Mouse (Mus musculus) spleen, embryonic (tissue): ENCODE results near the gene AI464131.

Source experiments
- CTCF ChIA-PET: fragments of 350-600 bp; sonication (Branson Sonifier 250); formaldehyde crosslinking; loops from one replicate; lab custom pipeline; 2022; lab: Charles Lee

The AI464131 gene

GRCm38 (mm10) chr4:41505131-41505551, 2.3 kb upstream of the AI464131 start:
- CTCF ChIA-PET = no interaction called here

DNA sequence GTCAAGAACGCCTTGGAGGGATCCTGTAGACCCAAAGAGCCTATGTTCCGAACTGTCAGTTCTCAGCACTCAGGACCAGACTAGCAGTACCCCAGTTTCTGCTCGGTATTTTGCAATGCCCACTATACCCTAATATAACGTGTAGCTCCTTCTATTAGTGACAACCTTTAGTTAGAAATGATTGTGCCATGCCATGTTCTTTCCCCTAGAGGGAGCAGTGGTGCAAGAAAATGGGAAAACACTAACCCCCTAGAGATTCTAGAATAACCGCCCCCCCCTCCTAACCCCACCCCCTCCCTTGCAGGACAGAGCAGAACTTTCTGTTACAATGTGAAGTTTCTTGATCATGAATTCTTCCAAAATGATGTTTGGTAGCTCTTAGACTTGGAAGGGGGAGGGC, 1.4 kb upstream of the AI464131 start:
- CTCF ChIA-PET = interaction anchor here (0.7 kb wide), 1 partner anchor 13 kb away, joined by 4 read pairs; no protein-coding TSS in a partner anchor

GRCm38 (mm10) chr4:41502171-41502940, 520 bp downstream of the AI464131 start:
- CTCF ChIA-PET = no interaction called here

GRCm38 (mm10) chr4:41500787-41501186, 2.1 kb downstream of the AI464131 start:
- CTCF ChIA-PET = no interaction called here

DNA sequence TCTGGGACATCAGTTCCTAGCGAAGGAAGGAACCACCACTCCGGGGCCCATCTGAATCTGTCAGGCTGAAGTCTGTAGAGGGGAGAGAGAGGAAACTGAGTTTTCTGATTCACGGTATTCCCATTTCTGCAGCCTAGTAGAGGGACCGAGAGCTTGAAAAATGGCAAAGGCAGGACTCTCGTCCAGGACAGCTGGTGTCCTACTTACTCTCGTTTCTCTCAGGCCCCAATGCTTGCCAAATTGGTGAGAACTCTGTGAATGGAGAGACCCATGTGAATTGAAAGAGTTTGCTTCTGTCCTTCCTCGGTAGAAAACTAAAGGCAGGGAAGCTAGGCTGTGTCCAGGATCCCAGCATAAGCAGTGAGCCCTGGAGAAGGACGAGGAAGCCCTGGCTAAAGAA, 3.3 kb downstream of the AI464131 start:
- CTCF ChIA-PET = no interaction called here

DNA sequence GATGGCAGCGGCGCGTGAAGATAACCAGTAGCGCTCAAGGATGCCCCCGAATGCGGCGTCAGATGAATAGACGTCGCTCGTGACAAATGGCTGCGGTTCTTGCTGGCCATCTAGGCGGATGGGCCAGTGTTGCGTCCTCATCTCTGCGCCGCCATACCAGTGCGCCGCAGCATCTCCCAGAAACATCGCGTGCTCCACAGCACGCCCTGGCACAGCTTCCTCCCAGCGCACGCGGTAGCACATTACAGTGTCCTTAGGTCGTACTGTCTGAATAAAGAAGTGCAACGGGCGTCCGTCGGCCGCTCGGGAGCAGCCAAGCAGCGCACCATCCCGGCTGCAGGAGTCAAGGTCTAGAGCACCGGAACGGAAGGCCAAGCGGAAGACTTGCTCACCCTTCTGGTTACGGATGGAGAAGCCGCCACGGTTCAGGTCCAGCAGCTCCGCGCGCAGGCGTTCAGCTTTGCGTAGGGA, 3.9 kb downstream of the AI464131 start:
- CTCF ChIA-PET = no interaction called here

- CTCF ChIA-PET = no interaction called here
Observed at GRCm38 (mm10) chr4:41497995-41498845, 4.7 kb downstream of the AI464131 start.

DNA sequence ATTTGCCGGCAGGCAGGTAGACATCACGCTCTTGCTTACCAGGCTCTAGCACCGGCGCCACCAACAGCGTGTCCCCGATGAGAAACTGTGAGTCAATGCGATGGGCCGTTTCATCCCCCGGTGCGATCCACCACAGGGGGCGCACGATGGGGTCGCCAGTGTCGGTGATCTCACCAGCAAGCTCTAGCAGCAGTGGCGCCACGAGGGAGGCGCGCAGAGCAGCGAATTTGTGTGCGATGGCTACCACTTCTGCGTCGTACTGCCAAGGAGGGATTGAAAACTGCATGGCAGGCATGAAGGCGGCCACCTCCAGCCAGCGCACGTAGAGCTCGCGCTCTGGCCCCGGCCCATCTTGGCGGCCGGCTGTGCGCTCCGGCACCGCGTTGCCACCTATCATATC, 5.3 kb downstream of the AI464131 start:
- CTCF ChIA-PET = no interaction called here

DNA sequence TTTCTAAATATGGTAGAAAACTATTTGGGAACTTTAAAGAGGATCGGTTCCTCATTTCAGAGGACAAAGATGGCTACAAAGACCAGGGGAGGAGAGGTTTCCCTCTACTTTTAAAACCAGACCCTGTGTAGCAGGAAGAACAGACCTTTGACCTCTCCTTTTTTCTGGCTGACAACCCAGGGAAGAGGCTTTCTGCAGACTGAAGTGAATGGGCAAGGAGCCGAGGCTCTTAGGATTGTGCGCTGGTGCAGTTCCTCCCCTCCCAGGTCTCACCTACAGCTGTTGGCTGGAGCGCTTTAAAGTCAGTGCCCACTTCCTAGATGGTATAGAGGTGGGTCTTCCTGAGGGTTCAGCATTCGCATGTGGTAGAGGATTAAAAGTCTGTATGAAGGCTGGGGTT, 5.8 kb downstream of the AI464131 start:
- CTCF ChIA-PET = no interaction called here

- CTCF ChIA-PET = no interaction called here
Observed at GRCm38 (mm10) chr4:41495850-41496249, 7.0 kb downstream of the AI464131 start.

DNA sequence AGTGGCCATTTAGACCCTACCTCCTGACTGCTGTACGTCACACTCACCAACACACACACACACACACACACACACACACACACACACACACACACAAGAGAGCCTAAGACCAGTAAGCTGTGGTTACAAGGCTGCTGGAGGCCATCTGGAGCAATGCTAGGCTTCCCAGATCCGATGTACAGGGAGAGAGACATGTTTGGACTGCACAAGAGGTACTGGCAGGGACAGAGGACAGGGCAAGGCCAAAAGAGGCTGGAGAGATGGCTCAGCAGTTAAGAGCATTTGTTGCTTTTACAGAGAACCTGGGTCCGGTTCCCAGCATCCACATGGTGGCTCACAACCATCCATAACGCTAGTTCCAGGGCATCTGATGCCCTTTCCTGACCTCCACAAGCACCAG, 7.8 kb downstream of the AI464131 start:
- CTCF ChIA-PET = no interaction called here

GRCm38 (mm10) chr4:41494378-41494777, 8.5 kb downstream of the AI464131 start:
- CTCF ChIA-PET = no interaction called here

GRCm38 (mm10) chr4:41493464-41494116, 9.3 kb downstream of the AI464131 start:
- CTCF ChIA-PET = no interaction called here

DNA sequence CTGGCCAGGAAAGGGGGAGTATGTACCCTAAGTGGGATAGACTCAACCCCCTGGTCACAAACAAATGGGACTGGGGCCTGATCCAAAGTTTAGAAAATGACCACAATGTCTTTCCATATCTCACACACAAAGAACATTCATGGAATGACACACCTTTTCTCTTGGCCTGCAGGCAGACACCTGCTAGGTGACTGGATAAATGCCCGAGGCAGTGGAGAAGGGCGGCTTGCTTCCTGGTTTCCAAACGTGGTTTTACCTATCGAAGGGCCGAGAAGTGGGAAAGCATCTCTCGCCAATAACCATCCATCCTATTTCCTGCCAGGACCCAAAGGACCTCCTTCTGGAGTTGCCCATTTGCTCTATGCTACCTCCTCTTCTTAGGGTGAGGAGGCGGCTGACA, 9.9 kb downstream of the AI464131 start:
- CTCF ChIA-PET = no interaction called here

DNA sequence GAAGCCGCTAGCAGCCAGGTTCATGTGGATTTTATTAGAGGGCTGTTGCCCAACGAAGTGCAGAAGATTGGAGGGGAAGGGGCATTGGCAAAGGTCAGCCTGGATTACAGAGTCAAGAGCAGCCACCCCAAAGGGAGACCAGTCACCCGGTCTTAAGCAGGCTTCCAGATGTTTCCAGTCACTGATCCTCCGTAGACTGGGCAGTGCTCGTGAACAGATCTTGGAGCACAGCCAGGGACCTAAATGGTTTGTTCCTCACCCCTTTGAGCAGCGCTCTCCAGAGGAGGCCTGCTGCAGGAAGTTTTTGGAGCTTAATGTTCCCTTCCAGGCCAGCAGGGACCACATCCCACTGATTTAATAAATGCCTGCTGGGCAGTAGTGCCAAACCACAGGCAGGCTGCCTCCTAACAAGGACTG, 21.3 kb downstream of the AI464131 start:
- CTCF ChIA-PET = no interaction called here

GRCm38 (mm10) chr4:41480254-41480653, 22.6 kb downstream of the AI464131 start:
- CTCF ChIA-PET = no interaction called here

DNA sequence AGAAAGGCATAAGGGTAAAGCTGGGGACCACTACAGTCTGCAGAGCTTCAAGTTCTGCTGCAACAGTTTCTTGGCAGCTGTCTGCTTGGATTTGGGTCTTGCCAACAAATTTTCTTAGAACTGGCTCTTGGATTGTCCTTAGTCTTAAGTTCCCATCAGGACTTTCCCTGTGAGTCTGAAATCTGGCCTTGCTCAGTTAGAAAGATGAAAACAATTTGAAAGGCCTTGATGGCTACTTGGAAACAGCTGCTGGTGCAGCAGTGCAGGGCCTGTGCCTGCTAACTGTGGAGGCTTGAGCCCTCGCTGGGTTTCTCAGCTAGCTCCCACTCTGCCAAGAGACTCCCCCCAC, 23.4 kb downstream of the AI464131 start:
- CTCF ChIA-PET = no interaction called here

DNA sequence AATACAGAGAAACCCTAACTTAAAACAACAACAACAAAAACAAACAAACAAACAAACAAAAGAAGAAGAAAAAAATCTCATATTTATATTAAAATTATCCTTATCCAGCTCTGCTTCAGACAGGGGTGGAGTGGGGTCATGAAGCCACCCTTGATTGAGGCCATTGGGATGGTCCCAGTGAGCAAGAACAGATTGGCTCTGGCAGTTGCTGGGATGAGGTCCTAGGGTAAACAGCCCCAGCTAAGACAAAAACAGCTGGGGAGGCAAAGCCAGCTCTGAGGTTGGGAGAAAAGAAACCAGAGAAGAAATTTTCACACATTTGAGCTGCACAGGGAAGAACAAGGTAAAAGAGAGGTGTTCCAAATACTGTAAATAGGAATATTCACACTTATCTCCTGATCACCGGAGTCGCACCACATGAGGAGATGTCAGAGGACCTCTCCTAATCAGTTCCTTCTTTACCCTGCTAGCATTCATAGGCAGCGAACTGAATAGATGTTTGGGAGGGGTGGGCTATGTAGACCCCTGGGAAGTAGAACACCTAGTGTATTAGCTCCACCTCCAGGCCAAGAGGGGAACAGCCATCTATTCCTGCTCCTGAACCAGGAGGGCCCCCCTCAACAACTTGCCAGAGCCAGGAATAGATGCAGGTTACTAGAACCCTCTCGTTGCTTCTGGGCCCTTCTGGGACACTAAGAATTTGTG, 24.0 kb downstream of the AI464131 start:
- CTCF ChIA-PET = no interaction called here

DNA sequence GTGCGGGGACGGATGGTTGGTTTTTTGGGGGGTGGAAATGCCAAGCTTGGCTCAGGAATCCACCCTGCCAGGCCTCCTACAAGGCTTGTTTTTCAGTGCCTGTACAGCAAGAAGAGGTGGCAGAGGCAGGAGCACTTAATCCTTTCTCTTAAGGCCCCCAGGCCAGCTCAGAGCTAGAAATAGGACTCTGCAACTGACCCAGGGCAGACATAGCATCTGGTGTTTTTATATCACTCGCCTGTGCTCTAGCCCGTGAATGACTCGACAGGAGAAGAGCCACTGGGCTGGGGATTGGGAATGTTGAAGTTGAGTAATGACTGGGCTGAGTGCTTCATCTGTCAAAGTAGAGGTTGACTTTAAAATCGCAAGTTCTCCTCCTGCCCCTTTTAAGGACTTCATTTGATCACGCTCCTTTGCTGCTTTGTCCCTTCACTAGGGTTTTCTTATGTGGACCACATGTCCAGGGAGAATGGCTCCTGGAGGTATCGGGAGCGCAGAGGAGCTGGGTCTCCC, 25.2 kb downstream of the AI464131 start:
- CTCF ChIA-PET = no interaction called here

DNA sequence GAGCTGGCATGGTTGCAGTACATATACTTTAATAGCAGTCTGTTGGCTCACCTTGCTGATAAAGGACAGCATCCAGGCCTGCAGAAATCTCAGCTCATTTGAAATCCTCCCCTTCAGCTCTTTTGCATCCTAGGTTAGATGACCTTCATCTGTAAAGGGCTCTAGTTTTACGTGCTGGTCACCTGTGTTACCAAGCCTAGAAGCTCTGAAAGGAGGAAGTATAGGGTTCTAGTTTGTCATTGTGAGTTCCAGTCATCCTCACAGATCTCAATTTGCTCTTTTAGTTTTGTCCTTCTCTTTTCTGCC, 31.5 kb downstream of the AI464131 start:
- CTCF ChIA-PET = no interaction called here

- CTCF ChIA-PET = no interaction called here
Observed at GRCm38 (mm10) chr4:41470684-41471383, 32.0 kb downstream of the AI464131 start.
